Mouse (Mus musculus): ENCODE results near the gene Pcolce2. TPM values are rescaled to one million over a fixed set of nuclear protein-coding genes. Genes with fewer than 3 reads are reported as not detected.

The Pcolce2 gene
- total RNA-seq, 2 experiments from 2014 or later = 4.7 to 5.1 TPM

- DNase-seq = no peak
Observed at GRCm38 (mm10) chr9:95708943-95709342, 71.5 kb downstream of the Pcolce2 start.

GRCm38 (mm10) chr9:95712574-95712973 is 75.2 kb downstream of the Pcolce2 start:
- DNase-seq = no peak

DNA sequence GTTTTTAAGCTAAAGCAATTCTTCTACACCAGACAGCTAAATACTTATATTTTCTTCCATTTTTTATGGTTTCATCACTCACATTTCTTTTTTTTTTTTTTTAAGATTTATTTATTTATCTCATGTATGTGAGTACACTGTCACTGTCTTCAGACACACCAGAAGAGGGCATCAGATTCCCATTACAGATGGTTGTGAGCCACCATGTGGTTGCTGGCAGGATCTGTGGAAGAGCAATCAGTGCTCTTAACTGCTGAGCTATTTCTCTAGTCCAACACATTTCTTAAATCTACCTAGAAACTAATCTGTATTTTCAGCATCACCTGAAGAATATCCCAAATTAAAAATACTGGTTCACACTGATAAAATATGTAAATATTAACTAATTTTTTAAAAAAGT is 98.8 kb downstream of the Pcolce2 start:
- no peak for DNase-seq

GRCm38 (mm10) chr9:95744845-95745613 is 107.6 kb downstream of the Pcolce2 start:
- no peak for DNase-seq

- DNase-seq = no peak
Observed at GRCm38 (mm10) chr9:95747298-95747697, 109.9 kb downstream of the Pcolce2 start.

Other genes starting within 250 kb of the Pcolce2 start
- 10 to 100 TPM; 16.2 to 18.7 TPM for gene Chst2, start 230.9 kb upstream of the Pcolce2 start, total RNA-seq (2021)
- gene U2surp, start 125.6 kb upstream of the Pcolce2 start, total RNA-seq (2021) = 10 to 100 TPM; 56.7 to 69.2 TPM
- gene Paqr9, start 77.9 kb upstream of the Pcolce2 start, total RNA-seq (2021) = 10 to 100 TPM; 21.5 to 27.4 TPM
- gene Trpc1, start 112.8 kb downstream of the Pcolce2 start, total RNA-seq (2021) = 1 to 10 TPM; 4.9 to 5.5 TPM
- 1 to 10 TPM; 4.2 to 5.2 TPM for gene Pls1, start 207.7 kb downstream of the Pcolce2 start, total RNA-seq (2021)
- gene Atr, start 220.0 kb downstream of the Pcolce2 start, total RNA-seq (2021) = 10 to 100 TPM; 11.8 to 19.2 TPM

Measured in adrenal gland, postnatal 10 days (tissue).